Mouse (Mus musculus) bone marrow macrophage, adult 2 months (primary cell): Measurements from ENCODE around the gene Mga. TPM values are rescaled to one million over a fixed set of nuclear protein-coding genes. Genes with fewer than 3 reads are reported as not detected.

ENCODE experiments used
- H3K27ac ChIP-seq: 2 replicates; pipeline ENCODE4 v1.5.1; 2012; ENCODE audit warnings: low read depth, low read length; ENCODE audit not compliant: insufficient read depth
- H3K4me1 ChIP-seq: 2 replicates; pipeline ENCODE4 v1.6.1; 2012; ENCODE audit warnings: low read length; ENCODE audit not compliant: control insufficient read depth, insufficient read depth
- H3K4me3 ChIP-seq: 2 replicates; pipeline ENCODE4 v1.5.1; 2012; ENCODE audit warnings: mild to moderate bottlenecking, low read length, moderate library complexity; ENCODE audit not compliant: insufficient read depth
- CTCF ChIP-seq: IDR thresholded peaks from 2 replicates; pipeline ENCODE4 v1.5.1; 2012; ENCODE audit warnings: low read depth, mild to moderate bottlenecking, low read length, moderate library complexity
- POLR2A ChIP-seq: IDR thresholded peaks from 2 replicates; pipeline ENCODE4 v1.6.1; 2012; ENCODE audit warnings: mild to moderate bottlenecking, low read depth, low read length, borderline replicate concordance
- polyA plus RNA-seq: library from polyadenylated mRNA; stranded (reverse); fragments of >200 nt; gene quantifications from 2 replicates; pipeline ENCODE4 v1.2.4, GENCODE M21; 2012; ENCODE audit not compliant: missing spikeins, insufficient read depth, insufficient read length

The Mga gene
- polyA plus RNA-seq = 30.3 and 30.8 TPM in 2 replicates

GRCm38 (mm10) chr2:119897090-119897732 is at the start of gene Mga:
Gene Mga, plus strand, starts transcription at chr2:119897228.
- Histone ChIP-seq H3K4me3 (peak within 1 kb of the TSS; percentile 74), H3K4me1 (peaks cover 13% of the 10 kb centered on the region), H3K27ac (peak within 1 kb of the TSS; percentile 79)
- TF ChIP-seq POLR2A = no peak
- no peak for TF ChIP-seq CTCF

GRCm38 (mm10) chr2:119853811-119854210 is 43.2 kb upstream of the Mga start:
- H3K4me3 ChIP-seq = no peak overlapping the region
- TF ChIP-seq CTCF = no peak
- TF ChIP-seq POLR2A = no peak
- no peak overlapping the region for H3K27ac ChIP-seq
- H3K4me1 ChIP-seq = no peaks in the 10 kb centered on the region

- H3K4me3 ChIP-seq = no peak overlapping the region
- TF ChIP-seq POLR2A (no peak), CTCF (no peak)
- H3K4me1 ChIP-seq = no peaks in the 10 kb centered on the region
- no peak overlapping the region for H3K27ac ChIP-seq
These were observed 41.6 kb upstream of the Mga start for GRCm38 (mm10) chr2:119855310-119855850.

DNA sequence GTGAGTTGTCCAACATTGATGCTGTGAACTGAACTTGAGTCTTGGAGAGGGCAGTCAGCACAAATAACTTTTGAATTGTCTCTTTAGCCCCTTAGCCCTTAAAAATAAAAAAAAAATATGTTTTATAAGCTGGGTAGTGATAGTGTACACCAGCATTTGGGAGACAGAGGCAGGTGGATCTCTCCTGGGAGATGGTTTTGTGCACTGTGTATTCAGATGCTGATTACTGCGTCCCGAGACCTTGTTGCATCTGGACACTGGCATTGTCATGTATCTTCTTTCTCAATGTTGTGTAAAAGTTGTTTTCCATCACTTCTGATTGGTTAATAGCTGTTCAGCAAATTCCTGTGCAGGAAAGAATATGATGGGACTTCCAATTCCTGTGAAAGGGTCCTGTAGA is 39.7 kb upstream of the Mga start:
- Histone ChIP-seq H3K27ac (no peak overlapping the region), H3K4me1 (no peaks in the 10 kb centered on the region), H3K4me3 (no peak overlapping the region)
- TF ChIP-seq POLR2A = no peak

- H3K4me3 ChIP-seq = no peak overlapping the region
- H3K4me1 ChIP-seq = no peaks in the 10 kb centered on the region
- no peak overlapping the region for H3K27ac ChIP-seq
- no peak for TF ChIP-seq POLR2A
- TF ChIP-seq CTCF = no peak
These were observed 32.5 kb upstream of the Mga start for GRCm38 (mm10) chr2:119864484-119864883.

DNA sequence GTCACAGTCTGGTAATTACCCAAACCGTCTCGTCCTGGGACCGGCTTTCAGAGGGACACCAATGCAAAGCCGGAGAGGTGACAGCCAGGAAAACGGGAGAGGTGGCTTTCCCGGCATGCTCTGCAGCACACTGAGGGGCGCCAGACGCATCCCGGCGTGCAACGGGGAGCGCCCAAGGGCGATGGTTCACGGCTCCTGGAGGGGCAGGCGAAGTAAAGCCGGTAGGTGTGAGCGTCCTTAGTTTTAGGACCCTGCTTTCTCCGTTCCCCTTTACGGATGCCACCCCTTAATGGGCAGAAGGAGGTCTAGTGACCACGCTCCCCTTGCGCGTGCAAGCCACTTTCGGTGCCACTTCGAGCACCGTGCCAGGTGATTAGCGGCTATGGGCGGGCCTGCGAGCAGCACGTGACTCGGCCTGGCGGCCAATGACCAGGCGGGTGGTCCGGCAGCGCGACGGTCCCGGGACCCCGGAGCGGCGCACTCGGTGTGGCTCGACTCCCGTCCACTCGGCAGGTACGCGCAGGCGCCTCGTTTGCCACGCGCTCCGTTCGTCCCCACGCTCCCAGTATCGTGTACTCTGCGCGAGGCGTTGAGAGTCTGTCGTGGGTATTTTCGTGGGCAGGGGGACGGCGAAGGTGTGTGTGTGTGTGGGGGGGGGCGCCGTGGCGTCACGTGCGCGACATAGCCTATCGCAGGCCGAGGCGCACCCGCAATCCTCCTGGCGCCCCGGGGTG is 24.5 kb upstream of the Mga start:
- H3K27ac ChIP-seq = no peak overlapping the region
- peaks cover 3% of the 10 kb centered on the region; the same call in 1 of the 2 replicates for H3K4me1 ChIP-seq
- H3K4me3 ChIP-seq = peak overlapping the region; percentile 59
- no peak for TF ChIP-seq CTCF
- no peak for TF ChIP-seq POLR2A

DNA sequence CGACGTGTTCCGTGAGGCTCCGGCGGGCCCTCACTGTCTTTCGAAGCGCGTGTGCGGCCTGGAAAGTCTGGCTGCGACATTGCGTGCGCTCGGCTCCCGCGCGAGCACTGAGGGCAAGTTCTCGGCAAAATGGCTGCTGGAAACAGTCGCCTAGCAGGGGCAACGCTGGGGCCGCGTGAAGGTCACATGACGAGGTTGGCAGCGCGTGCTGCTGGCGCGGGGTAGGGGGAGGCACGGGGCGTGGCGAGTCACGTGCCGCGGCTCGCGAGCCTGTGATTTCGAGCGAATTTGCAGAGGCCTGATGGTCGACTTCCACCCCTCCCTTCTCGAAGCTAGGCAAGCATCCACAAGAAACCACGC is 23.9 kb upstream of the Mga start:
- H3K4me3 ChIP-seq = peak overlapping the region; percentile 59
- TF ChIP-seq POLR2A = no peak
- TF ChIP-seq CTCF = no peak
- peaks cover 3% of the 10 kb centered on the region; the same call in 1 of the 2 replicates for H3K4me1 ChIP-seq
- H3K27ac ChIP-seq = no peak overlapping the region

GRCm38 (mm10) chr2:119875981-119876380 is 21.0 kb upstream of the Mga start:
- Histone ChIP-seq H3K4me1 (peaks cover 3% of the 10 kb centered on the region; the same call in 1 of the 2 replicates), H3K27ac (no peak overlapping the region), H3K4me3 (no peak overlapping the region)
- no peak for TF ChIP-seq CTCF
- no peak for TF ChIP-seq POLR2A

DNA sequence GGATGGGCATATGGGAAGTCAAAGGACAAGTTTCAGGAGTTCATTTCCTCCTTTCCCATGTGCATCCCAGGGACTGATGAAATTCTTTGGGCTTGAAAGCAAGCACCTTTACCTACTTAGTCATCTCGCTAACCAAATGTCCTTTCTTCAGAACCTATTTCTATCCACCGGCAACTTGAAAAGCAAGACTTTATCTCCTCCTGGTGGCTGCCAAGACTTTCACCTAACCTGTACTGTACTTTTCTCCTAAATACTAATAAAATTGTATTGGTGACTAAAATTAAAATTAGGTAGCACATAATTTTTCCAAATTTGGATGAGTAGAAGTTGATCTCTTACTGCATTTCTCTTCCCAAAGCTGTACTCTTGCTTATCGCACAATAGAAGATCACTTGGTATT is 9.8 kb upstream of the Mga start:
- H3K4me3 ChIP-seq = no peak overlapping the region
- H3K4me1 ChIP-seq = no peaks in the 10 kb centered on the region
- no peak for TF ChIP-seq CTCF
- no peak for TF ChIP-seq POLR2A
- no peak overlapping the region for H3K27ac ChIP-seq

- peak overlapping the region; percentile 70 for H3K27ac ChIP-seq
- H3K4me1 ChIP-seq = peaks cover 13% of the 10 kb centered on the region
- H3K4me3 ChIP-seq = peak overlapping the region; percentile 74
- no peak for TF ChIP-seq CTCF
- TF ChIP-seq POLR2A = no peak
These were observed 407 bp upstream of the Mga start for GRCm38 (mm10) chr2:119896553-119897089.
